Mouse (Mus musculus) C2C12 (cell line): ENCODE data around the gene Vps13d.

ENCODE experiments used
- CEBPB ChIP-seq: IDR thresholded peaks from one replicate; pipeline ENCODE4 v1.6.1; 2011; ENCODE audit warnings: low read depth, mild to moderate bottlenecking, control low read depth, moderate library complexity
- CTCF ChIP-seq: IDR thresholded peaks from one replicate; pipeline ENCODE4 v1.5.1; 2011; ENCODE audit not compliant: control insufficient read depth, insufficient read depth, insufficient read length
- MAX ChIP-seq: IDR thresholded peaks from one replicate; pipeline ENCODE4 v1.6.1; 2011; ENCODE audit warnings: mild to moderate bottlenecking, control low read depth
- MYOD1 ChIP-seq: IDR thresholded peaks from one replicate; pipeline ENCODE4 v1.6.1; 2011; ENCODE audit warnings: low read depth; ENCODE audit not compliant: control insufficient read depth, insufficient read length

DNA sequence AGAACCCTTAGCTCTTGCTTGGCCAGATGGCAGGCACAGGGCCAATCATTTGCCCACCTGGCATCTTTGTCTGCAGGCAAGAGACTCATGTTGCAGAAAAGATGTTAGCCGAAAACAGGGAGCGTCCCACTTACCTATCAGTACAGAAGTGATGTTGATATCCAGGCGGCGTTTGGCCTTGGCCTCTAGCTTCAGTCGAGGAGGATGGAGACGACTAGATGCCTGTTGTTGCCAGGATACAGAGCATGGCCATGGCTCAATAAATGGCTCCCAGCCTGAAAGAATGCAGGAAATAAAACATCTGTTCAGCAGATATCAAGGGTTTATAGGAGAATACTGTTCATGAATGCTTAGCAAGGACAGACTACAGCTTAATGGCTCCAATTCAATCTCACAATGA, 88.0 kb downstream of the Vps13d start:
- no peak for TF ChIP-seq CTCF
- TF ChIP-seq CEBPB: no peak
- TF ChIP-seq MAX: no peak
- TF ChIP-seq MYOD1: no peak
